Mouse (Mus musculus) neural tube, embryonic 12.5 days (tissue): ENCODE data around the gene Ahrr. TPM values are rescaled to one million over a fixed set of nuclear protein-coding genes. Genes with fewer than 3 reads are reported as not detected.
A peak's percentile ranks its signal among the peaks of the same experiment; 100 is the strongest.

Experiments used
- ATAC-seq: fragments of 200-750 bp; cut with Nextera tagmentation; 2 replicates; pipeline ENCODE4 v1.8.0; 2017; ENCODE audit warnings: low read depth, mild to moderate bottlenecking, moderate TSS enrichment, moderate library complexity; ENCODE audit not compliant: low FRiP score
- H3K27ac ChIP-seq: fragments of 300-500 bp; sonication (generic); 2 replicates; pipeline ENCODE4 v1.5.1; 2016
- H3K27me3 ChIP-seq: fragments of 300-500 bp; sonication (generic); replicated peaks from 2 replicates; pipeline ENCODE4 v1.6.1; 2016; ENCODE audit warnings: mild to moderate bottlenecking
- H3K36me3 ChIP-seq: fragments of 300-500 bp; sonication (generic); 2 replicates; pipeline ENCODE4 v1.6.1; 2016; ENCODE audit warnings: mild to moderate bottlenecking
- H3K4me1 ChIP-seq: fragments of 300-500 bp; sonication (generic); 2 replicates; pipeline ENCODE4 v1.6.1; 2016
- H3K4me2 ChIP-seq: fragments of 300-500 bp; sonication (generic); replicated peaks from 2 replicates; pipeline ENCODE4 v1.6.1; 2016; ENCODE audit warnings: mild to moderate bottlenecking
- H3K4me3 ChIP-seq: fragments of 300-500 bp; sonication (generic); 2 replicates; pipeline ENCODE4 v1.5.1; 2016
- H3K9ac ChIP-seq: fragments of 300-500 bp; sonication (generic); 2 replicates; pipeline ENCODE4 v1.6.1; 2016; ENCODE audit warnings: mild to moderate bottlenecking
- H3K9me3 ChIP-seq: fragments of 300-500 bp; sonication (generic); 2 replicates; pipeline ENCODE4 v1.6.1; 2016; ENCODE audit warnings: mild to moderate bottlenecking
- WGBS: fragments of 180-500 bp; shearing (Covaris S2); methylation state at CpG from one replicate; pipeline ENCODE4 v1.1.7; 2016; 5-methylcytosine and 5-hydroxymethylcytosine counted together
- polyA plus RNA-seq: library from polyadenylated mRNA; unstranded; fragments of >200 nt; fragmentation: Nextera tagmentation; extraction: Ambion mirVana; gene quantifications from 2 replicates; pipeline ENCODE4 v1.2.1, GENCODE M21; 2016

The Ahrr gene
- polyA plus RNA-seq, 1 experiment from 2014 or later: 1.3 TPM

- Histone ChIP-seq H3K4me2 (no peak overlapping the region), H3K27ac (no peak overlapping the region), H3K27me3 (peaks cover 17% of the 10 kb centered on the region), H3K4me1 (peaks cover 7% of the 10 kb centered on the region; the same call in 1 of the 2 replicates), H3K4me3 (no peak overlapping the region), H3K36me3 (no peaks in the 10 kb centered on the region), H3K9me3 (no peaks in the 10 kb centered on the region), H3K9ac (no peak overlapping the region)
- 82% methylated on average over 7 of the region's 7 CpGs for WGBS
- no peak for ATAC-seq
These were observed 4.2 kb upstream of the Ahrr start for GRCm38 (mm10) chr13:74296376-74296775.

- H3K27me3 ChIP-seq: peaks cover 19% of the 10 kb centered on the region
- H3K4me1 ChIP-seq: peaks cover 7% of the 10 kb centered on the region; the same call in 1 of the 2 replicates
- H3K4me2 ChIP-seq: no peak overlapping the region
- no peak overlapping the region for H3K9ac ChIP-seq
- no peak for ATAC-seq
- 88% methylated on average over 5 of the region's 5 CpGs for WGBS
- no peak overlapping the region for H3K4me3 ChIP-seq
- H3K9me3 ChIP-seq: no peaks in the 10 kb centered on the region
- H3K27ac ChIP-seq: no peak overlapping the region
- H3K36me3 ChIP-seq: no peaks in the 10 kb centered on the region
These were observed 2.5 kb downstream of the Ahrr start for GRCm38 (mm10) chr13:74289646-74290045.

GRCm38 (mm10) chr13:74282299-74282698 lies 9.8 kb downstream of the Ahrr start:
- Histone ChIP-seq H3K9me3 (no peaks in the 10 kb centered on the region), H3K9ac (no peak overlapping the region), H3K27me3 (no peaks in the 10 kb centered on the region), H3K4me1 (no peaks in the 10 kb centered on the region), H3K27ac (no peak overlapping the region), H3K4me2 (no peak overlapping the region), H3K4me3 (no peak overlapping the region), H3K36me3 (no peaks in the 10 kb centered on the region)
- WGBS: 82% methylated on average over 1 of the region's 2 CpGs
- no peak for ATAC-seq

GRCm38 (mm10) chr13:74275726-74276125 lies 16.4 kb downstream of the Ahrr start:
- no peak overlapping the region for H3K4me3 ChIP-seq
- H3K9me3 ChIP-seq: no peaks in the 10 kb centered on the region
- H3K4me2 ChIP-seq: no peak overlapping the region
- H3K9ac ChIP-seq: no peak overlapping the region
- 81% methylated on average over 4 of the region's 4 CpGs for WGBS
- H3K36me3 ChIP-seq: no peaks in the 10 kb centered on the region
- no peaks in the 10 kb centered on the region for H3K4me1 ChIP-seq
- ATAC-seq: no peak
- H3K27me3 ChIP-seq: no peaks in the 10 kb centered on the region
- H3K27ac ChIP-seq: no peak overlapping the region

- H3K9me3 ChIP-seq: no peaks in the 10 kb centered on the region
- 0 out of 2 replicates have a peak, but pooled peaks cover 5% of the 10 kb centered on the region for H3K4me1 ChIP-seq
- H3K36me3 ChIP-seq: no peaks in the 10 kb centered on the region
- H3K27me3 ChIP-seq: no peaks in the 10 kb centered on the region
- no peak overlapping the region for H3K27ac ChIP-seq
- H3K9ac ChIP-seq: peak overlapping the region; percentile 72
- H3K4me3 ChIP-seq: peak overlapping the region; percentile 45
- WGBS: 2% methylated on average over 10 of the region's 10 CpGs
- peak; percentile 87 for ATAC-seq
- peak overlapping the region; percentile 90 for H3K4me2 ChIP-seq
These were observed 31.7 kb downstream of the Ahrr start for GRCm38 (mm10) chr13:74260231-74260992.

DNA sequence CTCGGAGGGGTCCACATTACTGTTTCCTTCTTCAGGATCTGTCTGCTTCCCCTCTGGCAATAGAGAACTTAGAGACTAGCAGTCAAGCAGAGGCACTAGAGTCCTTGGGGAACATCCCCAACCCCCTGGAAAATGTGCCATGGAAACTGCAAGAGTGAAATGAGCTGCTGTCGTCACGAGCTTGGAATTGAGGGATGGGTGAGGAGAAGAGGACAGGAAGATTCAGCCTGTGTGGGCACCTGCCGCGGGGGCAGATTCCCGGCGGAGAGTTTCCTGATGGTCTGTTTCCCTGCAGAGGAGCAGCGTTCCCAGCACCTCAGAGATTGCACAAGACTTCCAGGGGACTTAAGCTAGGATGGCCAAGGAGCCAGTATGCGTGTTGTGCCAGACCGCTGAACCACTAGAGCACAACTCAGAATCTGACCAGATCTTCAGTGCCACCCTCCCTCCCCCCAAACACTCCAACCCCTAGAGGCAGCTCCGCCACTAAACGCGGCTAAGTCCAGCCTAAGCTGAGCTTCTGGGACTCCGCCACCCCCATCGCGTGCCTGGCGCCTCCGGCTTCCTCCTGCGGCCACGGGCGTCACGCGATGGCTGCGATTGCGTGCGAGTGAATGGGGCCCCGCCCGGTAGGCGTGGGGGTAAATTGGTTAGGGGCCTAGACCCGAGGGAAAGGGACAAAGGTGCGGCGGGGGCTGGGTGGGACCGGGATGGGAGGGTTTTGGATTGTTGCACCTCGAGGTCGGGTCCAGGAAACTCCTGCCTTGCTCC lies 32.5 kb downstream of the Ahrr start:
- WGBS: 4% methylated on average over 35 of the region's 35 CpGs
- H3K9ac ChIP-seq: peak overlapping the region; percentile 72
- H3K4me2 ChIP-seq: peak overlapping the region; percentile 90
- H3K4me3 ChIP-seq: peak overlapping the region; percentile 45
- no peak overlapping the region for H3K27ac ChIP-seq
- H3K9me3 ChIP-seq: no peaks in the 10 kb centered on the region
- H3K27me3 ChIP-seq: no peaks in the 10 kb centered on the region
- H3K4me1 ChIP-seq: 0 out of 2 replicates have a peak, but pooled peaks cover 5% of the 10 kb centered on the region
- H3K36me3 ChIP-seq: no peaks in the 10 kb centered on the region
- ATAC-seq: peak; percentile 86

DNA sequence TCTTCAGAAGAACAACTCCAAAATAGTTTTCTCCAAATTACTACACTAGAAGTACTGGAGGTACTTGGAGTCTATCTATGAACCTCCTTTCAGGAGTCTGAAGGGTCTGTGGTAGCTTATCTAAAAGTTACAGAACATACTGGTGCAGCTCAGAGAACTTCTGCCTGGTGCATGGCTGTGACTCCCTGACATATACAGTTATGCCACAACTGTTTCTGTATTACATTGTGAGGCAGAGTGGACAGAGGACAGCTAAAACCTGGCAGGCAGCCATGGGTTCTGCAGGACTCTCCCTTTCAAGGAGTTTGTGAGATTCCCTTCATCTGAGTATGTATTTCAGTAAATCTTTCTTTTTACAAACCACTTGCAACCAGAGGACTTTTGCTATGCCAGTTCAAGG lies 45.6 kb downstream of the Ahrr start:
- H3K4me3 ChIP-seq: no peak overlapping the region
- H3K9me3 ChIP-seq: no peaks in the 10 kb centered on the region
- ATAC-seq: no peak
- no peak overlapping the region for H3K27ac ChIP-seq
- H3K9ac ChIP-seq: no peak overlapping the region
- peaks cover 9% of the 10 kb centered on the region for H3K4me1 ChIP-seq
- no peaks in the 10 kb centered on the region for H3K27me3 ChIP-seq
- H3K4me2 ChIP-seq: no peak overlapping the region
- H3K36me3 ChIP-seq: no peaks in the 10 kb centered on the region

- Histone ChIP-seq H3K4me2 (peak overlapping the region; percentile 37), H3K27me3 (no peaks in the 10 kb centered on the region), H3K4me3 (no peak overlapping the region), H3K27ac (no peak overlapping the region), H3K4me1 (peaks cover 9% of the 10 kb centered on the region), H3K9me3 (no peaks in the 10 kb centered on the region), H3K9ac (no peak overlapping the region), H3K36me3 (no peaks in the 10 kb centered on the region)
- peak; percentile 65 for ATAC-seq
- 65% methylated on average over 4 of the region's 4 CpGs for WGBS
These were observed 46.3 kb downstream of the Ahrr start for GRCm38 (mm10) chr13:74245899-74246231.

GRCm38 (mm10) chr13:74245214-74245898 lies 46.8 kb downstream of the Ahrr start:
- Histone ChIP-seq H3K9ac (no peak overlapping the region), H3K4me2 (peak overlapping the region; percentile 37), H3K4me3 (no peak overlapping the region), H3K36me3 (no peaks in the 10 kb centered on the region), H3K27me3 (no peaks in the 10 kb centered on the region), H3K4me1 (peaks cover 9% of the 10 kb centered on the region), H3K9me3 (no peaks in the 10 kb centered on the region), H3K27ac (no peak overlapping the region)
- 30% methylated on average over 17 of the region's 17 CpGs for WGBS
- peak; percentile 96 for ATAC-seq

GRCm38 (mm10) chr13:74237574-74237973 lies 54.6 kb downstream of the Ahrr start:
- no peak overlapping the region for H3K4me2 ChIP-seq
- H3K9me3 ChIP-seq: no peaks in the 10 kb centered on the region
- ATAC-seq: no peak
- H3K36me3 ChIP-seq: no peaks in the 10 kb centered on the region
- no peak overlapping the region for H3K27ac ChIP-seq
- no peak overlapping the region for H3K9ac ChIP-seq
- no peak overlapping the region for H3K4me3 ChIP-seq
- WGBS: 81% methylated on average over 7 of the region's 7 CpGs
- no peaks in the 10 kb centered on the region for H3K27me3 ChIP-seq
- H3K4me1 ChIP-seq: no peaks in the 10 kb centered on the region

DNA sequence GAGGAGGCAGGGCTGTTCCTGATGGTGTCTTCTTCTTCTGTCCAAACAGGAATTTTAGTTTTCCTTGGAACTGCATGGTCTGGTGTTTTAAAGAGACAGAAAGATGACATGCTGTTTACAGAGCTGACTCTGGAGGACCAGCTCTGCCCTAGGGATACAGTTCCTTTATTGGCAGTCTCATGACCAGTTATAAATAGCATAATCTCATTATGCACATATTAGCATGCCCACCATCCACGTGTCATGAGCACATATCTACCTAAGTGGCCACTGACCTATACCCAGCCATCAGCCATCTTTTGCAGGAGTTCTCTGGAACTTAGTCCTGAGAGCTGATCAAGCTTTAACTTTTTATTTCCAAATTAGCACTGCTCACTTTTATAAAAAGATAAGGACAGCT lies 71.5 kb downstream of the Ahrr start:
- no peak overlapping the region for H3K27ac ChIP-seq
- H3K36me3 ChIP-seq: no peaks in the 10 kb centered on the region
- no peak overlapping the region for H3K4me3 ChIP-seq
- no peak overlapping the region for H3K4me2 ChIP-seq
- no peak overlapping the region for H3K9ac ChIP-seq
- no peaks in the 10 kb centered on the region for H3K9me3 ChIP-seq
- 61% methylated on average over 1 of the region's 1 CpGs for WGBS
- H3K27me3 ChIP-seq: no peaks in the 10 kb centered on the region
- no peaks in the 10 kb centered on the region for H3K4me1 ChIP-seq
- no peak for ATAC-seq

- Histone ChIP-seq H3K9me3 (no peaks in the 10 kb centered on the region), H3K4me1 (no peaks in the 10 kb centered on the region), H3K36me3 (no peaks in the 10 kb centered on the region), H3K27ac (no peak overlapping the region), H3K27me3 (no peaks in the 10 kb centered on the region), H3K4me2 (no peak overlapping the region), H3K9ac (no peak overlapping the region), H3K4me3 (no peak overlapping the region)
- ATAC-seq: no peak
- 79% methylated on average over 3 of the region's 3 CpGs for WGBS
These were observed 73.7 kb downstream of the Ahrr start for GRCm38 (mm10) chr13:74218441-74218840.
